Mouse (Mus musculus) fat pad, adult 2 months (tissue): ENCODE results near the gene Gm29423.
"Not testable (repeated sequence)": the region's sequence is repeated elsewhere in the genome, so short reads cannot be mapped to it uniquely, and the experiment has no call there.

Experiments
- DNase-seq: peaks from one replicate; pipeline ENCODE4 v3.0.0-alpha.2; 2011; ENCODE audit warnings: low read depth, low spot score; ENCODE audit errors: extremely low read depth

Gene Gm29423

DNA sequence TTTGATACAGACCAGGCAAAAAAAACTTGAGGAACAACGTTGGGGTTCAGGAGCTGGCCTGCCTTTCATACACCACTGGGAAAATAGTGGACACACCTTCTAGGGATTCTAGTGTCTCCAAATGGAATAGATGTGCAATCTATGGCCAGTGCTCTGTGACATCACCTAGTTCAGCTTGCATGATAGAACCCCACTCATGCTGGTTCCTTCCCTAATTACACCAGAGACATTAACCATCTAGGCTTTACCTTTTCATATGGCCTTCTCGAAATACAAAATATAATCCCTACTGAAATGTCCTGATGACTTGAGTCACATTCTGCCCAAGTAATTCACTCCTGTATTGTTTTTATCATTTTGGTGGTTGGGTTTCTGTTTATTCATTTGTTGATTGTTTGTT lies at the start of gene Gm29423, which contains the start of gene Gm29644:
TSS of gene Gm29423 (minus strand) at position 101 of the 400 bp plus-strand sequence.
TSS of gene Gm29644 (minus strand) at position 157 of the 400 bp plus-strand sequence.
- not testable (repeated sequence) for DNase-seq

- not testable (repeated sequence) for DNase-seq
These were observed 29.5 kb downstream of the Gm29423 start, which contains the start of gene Gm21118 for GRCm38 (mm10) chrY:70273542-70273941. Gm21118 (minus strand) TSS chrY:70273642.
